Mouse (Mus musculus) gastrocnemius, postnatal 25 days (tissue): ENCODE data around the gene Sema6c. TPM values are rescaled to one million over a fixed set of nuclear protein-coding genes. Genes with fewer than 3 reads are reported as not detected.

Experiments
- microRNA-seq, 2 experiments: library from miRNA; unstranded; fragments of <30 nt; microRNA quantifications; one replicate each; pipeline ENCODE4 v1.2.0; 2021; ENCODE audit warnings: borderline replicate concordance in 2 of 2
- total RNA-seq, 2 experiments: library from RNA; stranded (reverse); gene quantifications; 1 replicate in 1 of 2; 2 replicates in 1 of 2; pipeline ENCODE4 v1.2.3; 2021

Gene Sema6c
- total RNA-seq, 2 experiments from 2014 or later, result 98.2 to 101 TPM

Small RNAs within 50 kb of the gene (microRNA-seq; reads per million reads assigned to microRNA genes)
- gene Mir8099-1, result 0 reads per million in 2 experiments

Other genes starting within 250 kb of the Sema6c start
- 10 to 100 TPM; 10.7 to 15.2 TPM for gene Selenbp1, start 227.4 kb upstream of the Sema6c start, total RNA-seq
- 1 to 10 TPM; 3.3 to 6.6 TPM for gene Rfx5, start 206.4 kb upstream of the Sema6c start, total RNA-seq
- gene Pi4kb, start 185.7 kb upstream of the Sema6c start, total RNA-seq, result 10 to 100 TPM; 20.2 to 23.8 TPM
- gene Zfp687, start 145.0 kb upstream of the Sema6c start, total RNA-seq, result 1 to 10 TPM; 8.4 to 8.9 TPM
- 100 to 1,000 TPM; 163 to 181 TPM for gene Psmd4, start 117.8 kb upstream of the Sema6c start, total RNA-seq
- gene Pip5k1a, start 53.5 kb upstream of the Sema6c start, total RNA-seq, result 10 to 100 TPM; 16.3 to 19.4 TPM
- 10 to 100 TPM; 36.0 to 40.4 TPM for gene Vps72, start 49.4 kb upstream of the Sema6c start, total RNA-seq
- 100 to 1,000 TPM; 481 to 623 TPM for gene Tmod4, start 36.0 kb upstream of the Sema6c start, total RNA-seq
- 10 to 100 TPM; 26.6 to 34.1 TPM for gene Scnm1, start 26.4 kb upstream of the Sema6c start, total RNA-seq
- gene Lysmd1, start 26.4 kb upstream of the Sema6c start, total RNA-seq, result 1 to 10 TPM; 6.4 to 7.0 TPM
- gene Tnfaip8l2, start 18.1 kb upstream of the Sema6c start, total RNA-seq, result under 1 TPM; 0.48 to 0.97 TPM
- 1 to 10 TPM; 8.2 to 8.3 TPM for gene Gabpb2, start 57.5 kb downstream of the Sema6c start, total RNA-seq
- gene Cdc42se1, start 68.3 kb downstream of the Sema6c start, total RNA-seq, result 10 to 100 TPM; 15.5 TPM
- 10 to 100 TPM; 34.4 to 42.4 TPM for gene Mllt11, start 71.7 kb downstream of the Sema6c start, total RNA-seq
- gene Gm128, start 81.1 kb downstream of the Sema6c start, total RNA-seq, result not detected
- gene Bnipl, start 90.7 kb downstream of the Sema6c start, total RNA-seq, result not detected
- 10 to 100 TPM; 19.9 to 22.8 TPM for gene Mindy1, start 120.9 kb downstream of the Sema6c start, total RNA-seq
- gene Prune1, start 121.6 kb downstream of the Sema6c start, total RNA-seq, result 10 to 100 TPM; 36.5 to 38.3 TPM
- gene Anxa9, start 146.7 kb downstream of the Sema6c start, total RNA-seq, result under 1 TPM; 0.15 to 0.27 TPM
- gene Cers2, start 154.3 kb downstream of the Sema6c start, total RNA-seq, result 10 to 100 TPM; 20.3 to 21.7 TPM
- 10 to 100 TPM; 10.2 to 11.8 TPM for gene Setdb1, start 196.7 kb downstream of the Sema6c start, total RNA-seq
- gene 4930558C23Rik, start 242.4 kb downstream of the Sema6c start, total RNA-seq, result not detected